Mouse (Mus musculus) MEL (cell line): ENCODE measurements around the gene Eif4e1b. TPM values are rescaled to one million over a fixed set of nuclear protein-coding genes. Genes with fewer than 3 reads are reported as not detected.

Experiments
- DNase-seq: peaks from one replicate; pipeline ENCODE4 v3.0.0; 2011; ENCODE audit warnings: low read depth, low spot score
- H3K27ac ChIP-seq: 2 replicates; pipeline ENCODE4 v1.5.1; 2012; ENCODE audit warnings: low read depth, mild to moderate bottlenecking, control low read depth, low read length, moderate library complexity; ENCODE audit not compliant: control insufficient read depth
- H3K27me3 ChIP-seq, 2 experiments: fragments of 150-350 bp in 1 of 2; sonication (generic) in 1 of 2; 2 replicates each; pipeline ENCODE4 v1.6.1; 2012; ENCODE audit warnings: low read length in 2 of 2, mild to moderate bottlenecking in 2 of 2, improper control_type of control experiment in 1 of 2, moderate library complexity in 1 of 2; ENCODE audit not compliant: insufficient read depth in 2 of 2, control insufficient read depth in 1 of 2
- H3K36me3 ChIP-seq, 2 experiments: 2 replicates each; pipeline ENCODE4 v1.6.1; 2012 to 2014; ENCODE audit warnings: low read length in 2 of 2, improper control_type of control experiment in 1 of 2, inconsistent platforms in 1 of 2, mild to moderate bottlenecking in 1 of 2; ENCODE audit not compliant: insufficient read depth in 2 of 2, control insufficient read depth in 1 of 2
- H3K4me1 ChIP-seq, 2 experiments: fragments of 150-350 bp in 1 of 2; sonication (generic) in 1 of 2; 2 replicates each; pipeline ENCODE4 v1.6.1; 2012; ENCODE audit warnings: low read length in 2 of 2, improper control_type of control experiment in 1 of 2, mild to moderate bottlenecking in 1 of 2; ENCODE audit not compliant: insufficient read depth in 2 of 2, control insufficient read depth in 1 of 2
- H3K4me3 ChIP-seq, 2 experiments: fragments of 150-350 bp in 1 of 2; sonication (generic) in 1 of 2; 2 replicates each; pipeline ENCODE4 v1.5.1; 2012; ENCODE audit warnings: low read depth in 2 of 2, low read length in 2 of 2, mild to moderate bottlenecking in 2 of 2, moderate library complexity in 2 of 2, control low read depth in 1 of 2, improper control_type of control experiment in 1 of 2; ENCODE audit not compliant: control insufficient read depth in 1 of 2, insufficient read depth in 1 of 2
- H3K79me2 ChIP-seq: 2 replicates; pipeline ENCODE4 v1.6.1; 2012; ENCODE audit warnings: mild to moderate bottlenecking, low read length, moderate library complexity; ENCODE audit not compliant: control insufficient read depth, poor library complexity, insufficient read depth
- H3K9ac ChIP-seq: 2 replicates; pipeline ENCODE4 v1.6.1; 2012; ENCODE audit warnings: low read depth, mild to moderate bottlenecking, control low read depth, low read length, moderate library complexity; ENCODE audit not compliant: control insufficient read depth, poor library complexity, severe bottlenecking
- H3K9me3 ChIP-seq: fragments of 150-350 bp; sonication (generic); replicated peaks from 2 replicates; pipeline ENCODE4 v1.6.1; 2012; ENCODE audit warnings: mild to moderate bottlenecking, low read length, improper control_type of control experiment, moderate library complexity; ENCODE audit not compliant: insufficient read depth
- BHLHE40 ChIP-seq: IDR thresholded peaks from 2 replicates; pipeline ENCODE4 v1.6.1; 2012; ENCODE audit warnings: low read depth, mild to moderate bottlenecking, inconsistent platforms, low read length, improper control_type of control experiment, borderline replicate concordance
- CHD1 ChIP-seq: IDR thresholded peaks from 2 replicates; pipeline ENCODE4 v1.6.1; 2012; ENCODE audit warnings: low read depth, mild to moderate bottlenecking, inconsistent platforms, low read length, improper control_type of control experiment
- ELF1 ChIP-seq: IDR thresholded peaks from 2 replicates; pipeline ENCODE4 v1.6.1; 2014; ENCODE audit warnings: low read depth, mild to moderate bottlenecking, inconsistent platforms, low read length, improper control_type of control experiment, moderate library complexity
- EP300 ChIP-seq, 2 experiments: IDR thresholded peaks; 2 replicates each; pipeline ENCODE4 v1.6.1; 2011; ENCODE audit warnings: improper control_type of control experiment in 2 of 2, low read length in 2 of 2, low read depth in 1 of 2, mild to moderate bottlenecking in 1 of 2
- ETS1 ChIP-seq: IDR thresholded peaks from 2 replicates; pipeline ENCODE4 v1.6.1; 2012; ENCODE audit warnings: low read depth, mild to moderate bottlenecking, inconsistent platforms, low read length, improper control_type of control experiment, moderate library complexity
- GABPA ChIP-seq: IDR thresholded peaks from 2 replicates; pipeline ENCODE4 v1.6.1; 2012; ENCODE audit warnings: low read depth, mild to moderate bottlenecking, inconsistent platforms, low read length, improper control_type of control experiment, moderate library complexity
- HCFC1 ChIP-seq: IDR thresholded peaks from 2 replicates; pipeline ENCODE4 v1.6.1; 2012; ENCODE audit warnings: low read depth, mild to moderate bottlenecking, inconsistent platforms, low read length, improper control_type of control experiment, moderate library complexity
- JUND ChIP-seq: IDR thresholded peaks from 2 replicates; pipeline ENCODE4 v1.6.1; 2011; ENCODE audit warnings: low read depth, mild to moderate bottlenecking, improper control_type of control experiment, low read length
- KAT2A ChIP-seq: conservative IDR thresholded peaks from 2 replicates; pipeline ENCODE4 v1.6.1; 2012; ENCODE audit warnings: low read depth, low read length, improper control_type of control experiment, inconsistent platforms
- MAX ChIP-seq: IDR thresholded peaks from 2 replicates; pipeline ENCODE4 v1.6.1; 2011; ENCODE audit warnings: low read length, improper control_type of control experiment
- MEF2A ChIP-seq: IDR thresholded peaks from 2 replicates; pipeline ENCODE4 v1.6.1; 2014; ENCODE audit warnings: low read depth, mild to moderate bottlenecking, inconsistent platforms, low read length, improper control_type of control experiment; ENCODE audit not compliant: poor library complexity, insufficient replicate concordance, severe bottlenecking; ENCODE audit errors: extremely low read depth
- MXI1 ChIP-seq: IDR thresholded peaks from 2 replicates; pipeline ENCODE4 v1.6.1; 2011; ENCODE audit warnings: mild to moderate bottlenecking, low read depth, low read length, improper control_type of control experiment
- MYB ChIP-seq: IDR thresholded peaks from 2 replicates; pipeline ENCODE4 v1.6.1; 2011; ENCODE audit warnings: mild to moderate bottlenecking, low read depth, low read length, improper control_type of control experiment
- MYC ChIP-seq: IDR thresholded peaks from 2 replicates; pipeline ENCODE4 v1.6.1; 2011; ENCODE audit warnings: low read depth, mild to moderate bottlenecking, low read length, improper control_type of control experiment, moderate library complexity
- NRF1 ChIP-seq: IDR thresholded peaks from 2 replicates; pipeline ENCODE4 v1.6.1; 2014; ENCODE audit warnings: low read depth, mild to moderate bottlenecking, inconsistent platforms, low read length, improper control_type of control experiment, moderate library complexity; ENCODE audit not compliant: poor library complexity, insufficient read depth, severe bottlenecking
- POLR2AphosphoS5 ChIP-seq: IDR thresholded peaks from 2 replicates; pipeline ENCODE4 v1.6.1; 2012; ENCODE audit warnings: low read depth, borderline replicate concordance, mild to moderate bottlenecking, inconsistent platforms, low read length, moderate library complexity, mixed read lengths
- RAD21 ChIP-seq: IDR thresholded peaks from 2 replicates; pipeline ENCODE4 v1.6.1; 2011; ENCODE audit warnings: mild to moderate bottlenecking, low read depth, low read length, improper control_type of control experiment
- SIN3A ChIP-seq: IDR thresholded peaks from 2 replicates; pipeline ENCODE4 v1.6.1; 2012; ENCODE audit warnings: low read length, improper control_type of control experiment, inconsistent platforms
- SMC3 ChIP-seq: IDR thresholded peaks from 2 replicates; pipeline ENCODE4 v1.6.1; 2011; ENCODE audit warnings: low read depth, low read length, improper control_type of control experiment
- TAL1 ChIP-seq: IDR thresholded peaks from 2 replicates; pipeline ENCODE4 v1.6.1; 2012; ENCODE audit warnings: mild to moderate bottlenecking, inconsistent platforms, low read length, moderate library complexity, mixed read lengths
- UBTF ChIP-seq: IDR thresholded peaks from 2 replicates; pipeline ENCODE4 v1.6.1; 2012; ENCODE audit warnings: low read depth, mild to moderate bottlenecking, inconsistent platforms, low read length, improper control_type of control experiment, moderate library complexity, borderline replicate concordance; ENCODE audit not compliant: insufficient read depth
- USF1 ChIP-seq: IDR thresholded peaks from 2 replicates; pipeline ENCODE4 v1.6.1; 2014; ENCODE audit warnings: low read depth, mild to moderate bottlenecking, inconsistent platforms, low read length, improper control_type of control experiment, moderate library complexity
- USF2 ChIP-seq, 2 experiments: IDR thresholded peaks; 2 replicates each; pipeline ENCODE4 v1.6.1; 2011 to 2012; ENCODE audit warnings: improper control_type of control experiment in 2 of 2, low read length in 2 of 2, borderline replicate concordance in 1 of 2, inconsistent platforms in 1 of 2, low read depth in 1 of 2, mild to moderate bottlenecking in 1 of 2; ENCODE audit not compliant: insufficient read depth in 1 of 2
- ZMIZ1 ChIP-seq: IDR thresholded peaks from 2 replicates; pipeline ENCODE4 v1.6.1; 2012; ENCODE audit warnings: low read depth, mild to moderate bottlenecking, inconsistent platforms, low read length, improper control_type of control experiment, moderate library complexity
- polyA plus RNA-seq, 2 experiments: library from polyadenylated mRNA; stranded (reverse) in 1 of 2; unstranded in 1 of 2; fragments of >175 nt in 1 of 2; fragments of >200 nt in 1 of 2; gene quantifications; 2 replicates each; pipeline versions ENCODE4 v1.2.1 to v1.2.4; 2012; ENCODE audit warnings: low replicate concordance in 2 of 2, low read depth in 1 of 2; ENCODE audit not compliant: insufficient read length in 2 of 2, insufficient read depth in 1 of 2, missing spikeins in 1 of 2
- total RNA-seq: library from RNA; depleted of rRNA; stranded (reverse); fragments of 300-350 nt; gene quantifications from 2 replicates; pipeline ENCODE4 v1.2.3, GENCODE M21; 2012

Gene Eif4e1b
- total and polyA plus RNA-seq, 3 experiments, result not detected

GRCm38 (mm10) chr13:54818399-54819254 lies 34.8 kb downstream of the Eif4e1b start:
- H3K27me3 ChIP-seq, result no peaks in the 10 kb centered on the region
- no peaks in the 10 kb centered on the region for H3K79me2 ChIP-seq
- TF ChIP-seq POLR2AphosphoS5 (no peak), GABPA (no peak), RAD21 (no peak), MYC (no peak), ZMIZ1 (no peak), MYB (no peak), TAL1 (no peak), BHLHE40 (no peak), SMC3 (no peak), USF1 (no peak), MEF2A (no peak), UBTF (no peak), CHD1 (no peak), JUND (no peak), ETS1 (no peak), EP300 (IDR thresholded peaks at IDR 0.05; ENCODE audit: low read depth in 1 of 2, low read length in 2 of 2) (no peak), MAX (no peak)

GRCm38 (mm10) chr13:54821106-54821505 lies 37.3 kb downstream of the Eif4e1b start:
- Histone ChIP-seq H3K4me3 (no peak overlapping the region), H3K4me1 (no peaks in the 10 kb centered on the region), H3K27ac (no peak overlapping the region), H3K36me3 (no peaks in the 10 kb centered on the region), H3K27me3 (no peaks in the 10 kb centered on the region), H3K79me2 (no peaks in the 10 kb centered on the region), H3K9ac (no peak overlapping the region), H3K9me3 (no peaks in the 10 kb centered on the region)
- TF ChIP-seq BHLHE40 (no peak), HCFC1 (no peak), KAT2A (no peak), ZMIZ1 (no peak), MYC (no peak), ELF1 (no peak), NRF1 (no peak), ETS1 (no peak), SMC3 (no peak), MAX (no peak), SIN3A (no peak), USF2 (IDR thresholded peaks at IDR 0.05; ENCODE audit: borderline replicate concordance in 1 of 2, insufficient read depth in 1 of 2, low read depth in 1 of 2, low read length in 2 of 2) (no peak), MYB (no peak), MXI1 (no peak)
- no peak for DNase-seq

More at GRCm38 (mm10) chr13:54818399-54819254, 34.8 kb downstream of the Eif4e1b start:
- DNase-seq, result no peak
- H3K27ac ChIP-seq, result no peak overlapping the region
- H3K9me3 ChIP-seq, result no peaks in the 10 kb centered on the region
- H3K9ac ChIP-seq, result no peak overlapping the region
- no peak overlapping the region for H3K4me3 ChIP-seq
- H3K4me1 ChIP-seq, result no peaks in the 10 kb centered on the region
- H3K36me3 ChIP-seq, result no peaks in the 10 kb centered on the region
